Mouse (Mus musculus) hindbrain, postnatal 0 days (tissue): ENCODE data around the gene Nol4l. TPM values are rescaled to one million over a fixed set of nuclear protein-coding genes. Genes with fewer than 3 reads are reported as not detected.
"Not testable (repeated sequence)": the region's sequence is repeated elsewhere in the genome, so short reads cannot be mapped to it uniquely, and the experiment has no call there.

Source experiments
- ATAC-seq: fragments of 200-750 bp; cut with Nextera tagmentation; 2 replicates; pipeline ENCODE4 v1.8.0; 2017; ENCODE audit warnings: mild to moderate bottlenecking, moderate TSS enrichment, moderate library complexity
- DNase-seq: peaks from one replicate; pipeline ENCODE4 v3.0.0-alpha.2; 2015; ENCODE audit warnings: low spot score
- H3K27ac ChIP-seq: fragments of 300-500 bp; sonication (generic); 2 replicates; pipeline ENCODE4 v1.5.1; 2014; ENCODE audit warnings: mild to moderate bottlenecking
- H3K27me3 ChIP-seq: fragments of 300-500 bp; sonication (generic); 2 replicates; pipeline ENCODE4 v1.6.1; 2014; ENCODE audit warnings: low read length, mixed read lengths; ENCODE audit not compliant: insufficient read depth
- H3K36me3 ChIP-seq: fragments of 300-500 bp; sonication (generic); 2 replicates; pipeline ENCODE4 v1.6.1; 2014; ENCODE audit warnings: low read length, mixed read lengths; ENCODE audit not compliant: insufficient read depth
- H3K4me1 ChIP-seq: fragments of 300-500 bp; sonication (generic); 2 replicates; pipeline ENCODE4 v1.6.1; 2014; ENCODE audit warnings: antibody characterized with exemption, low read length, mixed read lengths; ENCODE audit not compliant: insufficient read depth
- H3K4me2 ChIP-seq: fragments of 300-500 bp; sonication (generic); 2 replicates; pipeline ENCODE4 v1.6.1; 2014; ENCODE audit warnings: low read depth, mild to moderate bottlenecking, low read length, moderate library complexity, mixed read lengths
- H3K4me3 ChIP-seq: fragments of 300-500 bp; sonication (generic); 2 replicates; pipeline ENCODE4 v1.5.1; 2014; ENCODE audit warnings: low read length
- H3K9ac ChIP-seq: fragments of 300-500 bp; sonication (generic); replicated peaks from 2 replicates; pipeline ENCODE4 v1.6.1; 2014; ENCODE audit warnings: mild to moderate bottlenecking, low read length, moderate library complexity, mixed read lengths
- H3K9me3 ChIP-seq: fragments of 300-500 bp; sonication (generic); 2 replicates; pipeline ENCODE4 v1.6.1; 2016; ENCODE audit warnings: low read length, mixed read lengths
- CTCF ChIP-seq: IDR thresholded peaks from 2 replicates; pipeline ENCODE4 v1.5.1; 2016; ENCODE audit warnings: antibody characterized with exemption, control low read depth, low read depth
- WGBS: fragments of 180-500 bp; shearing (Covaris S2); extraction: QIAGEN DNeasy Blood & Tissue Kit; methylation state at CpG from one replicate; pipeline ENCODE4 v1.1.7; 2014; 5-methylcytosine and 5-hydroxymethylcytosine counted together
- polyA plus RNA-seq: library from polyadenylated mRNA; unstranded; fragments of >200 nt; fragmentation: Nextera tagmentation; extraction: Ambion mirVana; gene quantifications from 2 replicates; pipeline ENCODE4 v1.2.1, GENCODE M21; 2015
- total RNA-seq: library from RNA; depleted of rRNA; stranded (reverse); fragments of >200 nt; gene quantifications from 2 replicates; pipeline ENCODE4 v1.2.3, GENCODE M21; 2014

Nol4l gene
- total and polyA plus RNA-seq, 2 experiments from 2014 or later, result 24.2 to 80.8 TPM

- 95% methylated on average over 2 of the region's 2 CpGs for WGBS
These were observed 21.8 kb downstream of the Nol4l start for GRCm38 (mm10) chr2:153507969-153508368.

GRCm38 (mm10) chr2:153506385-153506784 lies 23.4 kb downstream of the Nol4l start:
- Histone ChIP-seq H3K4me1 (peaks cover 14% of the 10 kb centered on the region), H3K4me2 (no peak overlapping the region), H3K36me3 (no peaks in the 10 kb centered on the region), H3K9me3 (no peaks in the 10 kb centered on the region), H3K9ac (no peak overlapping the region), H3K27me3 (no peaks in the 10 kb centered on the region), H3K27ac (no peak overlapping the region), H3K4me3 (no peak overlapping the region)
- no peak for DNase-seq
- no peak for TF ChIP-seq CTCF
- no peak for ATAC-seq
- 87% methylated on average over 5 of the region's 5 CpGs for WGBS

More at GRCm38 (mm10) chr2:153507969-153508368, 21.8 kb downstream of the Nol4l start:
- ATAC-seq (no peak), DNase-seq (no peak)
- Histone ChIP-seq H3K27me3 (no peaks in the 10 kb centered on the region), H3K4me3 (no peak overlapping the region), H3K9ac (no peak overlapping the region), H3K36me3 (no peaks in the 10 kb centered on the region), H3K27ac (no peak overlapping the region), H3K4me2 (no peak overlapping the region), H3K4me1 (peaks cover 24% of the 10 kb centered on the region), H3K9me3 (no peaks in the 10 kb centered on the region)
- no peak for TF ChIP-seq CTCF

GRCm38 (mm10) chr2:153499154-153499553 lies 30.6 kb downstream of the Nol4l start:
- peaks cover 26% of the 10 kb centered on the region for H3K4me1 ChIP-seq
- H3K9ac ChIP-seq, result no peak overlapping the region
- H3K9me3 ChIP-seq, result no peaks in the 10 kb centered on the region
- TF ChIP-seq CTCF, result peak; percentile 52
- DNase-seq (no peak), ATAC-seq (no peak)
- no peak overlapping the region for H3K4me3 ChIP-seq
- WGBS, result 57% methylated on average over 4 of the region's 4 CpGs
- no peak overlapping the region for H3K27ac ChIP-seq
- no peak overlapping the region for H3K4me2 ChIP-seq
- no peaks in the 10 kb centered on the region for H3K36me3 ChIP-seq
- H3K27me3 ChIP-seq, result no peaks in the 10 kb centered on the region

GRCm38 (mm10) chr2:153496898-153497297 lies 32.9 kb downstream of the Nol4l start:
- DNase-seq (peak; percentile 83), ATAC-seq (peak; percentile 41)
- peaks cover 39% of the 10 kb centered on the region for H3K4me1 ChIP-seq
- no peaks in the 10 kb centered on the region for H3K27me3 ChIP-seq
- peak; percentile 33; the same call in 1 of the 2 replicates for TF ChIP-seq CTCF
- H3K4me3 ChIP-seq, result no peak overlapping the region
- no peak overlapping the region for H3K9ac ChIP-seq
- H3K9me3 ChIP-seq, result no peaks in the 10 kb centered on the region
- H3K4me2 ChIP-seq, result no peak overlapping the region
- H3K36me3 ChIP-seq, result no peaks in the 10 kb centered on the region
- peak overlapping the region; percentile 65 for H3K27ac ChIP-seq
- WGBS, result 28% methylated on average over 13 of the region's 13 CpGs

- no peaks in the 10 kb centered on the region for H3K9me3 ChIP-seq
- no peaks in the 10 kb centered on the region for H3K27me3 ChIP-seq
- no peak overlapping the region for H3K4me3 ChIP-seq
- no peak overlapping the region for H3K9ac ChIP-seq
- no peaks in the 10 kb centered on the region for H3K36me3 ChIP-seq
- 74% methylated on average over 6 of the region's 6 CpGs for WGBS
- H3K4me2 ChIP-seq, result no peak overlapping the region
- TF ChIP-seq CTCF, result no peak
- H3K4me1 ChIP-seq, result peaks cover 44% of the 10 kb centered on the region
- H3K27ac ChIP-seq, result peak overlapping the region; percentile 65
- DNase-seq (peak; percentile 12), ATAC-seq (no peak)
These were observed 33.5 kb downstream of the Nol4l start for GRCm38 (mm10) chr2:153496301-153496700.

GRCm38 (mm10) chr2:153495818-153496217 lies 34.0 kb downstream of the Nol4l start:
- no peak overlapping the region for H3K4me3 ChIP-seq
- no peaks in the 10 kb centered on the region for H3K27me3 ChIP-seq
- no peak for DNase-seq
- 70% methylated on average over 4 of the region's 4 CpGs for WGBS
- no peak for ATAC-seq
- peaks cover 49% of the 10 kb centered on the region for H3K4me1 ChIP-seq
- 0 out of 2 replicates have a peak overlapping the region, but pooled peaks have one; percentile 42 for H3K27ac ChIP-seq
- H3K36me3 ChIP-seq, result no peaks in the 10 kb centered on the region
- TF ChIP-seq CTCF, result no peak
- no peak overlapping the region for H3K9ac ChIP-seq
- H3K4me2 ChIP-seq, result no peak overlapping the region
- no peaks in the 10 kb centered on the region for H3K9me3 ChIP-seq

GRCm38 (mm10) chr2:153495391-153495790 lies 34.4 kb downstream of the Nol4l start:
- not testable (repeated sequence) for H3K4me2 ChIP-seq, H3K27me3 ChIP-seq, ATAC-seq, H3K36me3 ChIP-seq, DNase-seq, H3K9ac ChIP-seq, H3K27ac ChIP-seq, H3K9me3 ChIP-seq, H3K4me3 ChIP-seq
- peaks cover 52% of the 10 kb centered on the region for H3K4me1 ChIP-seq
- 95% methylated on average over 4 of the region's 4 CpGs for WGBS
